Mouse (Mus musculus): ENCODE data around the gene Ccl22.

Ccl22 gene

GRCm38 (mm10) chr8:94735426-94736094 is 9.8 kb upstream of the Ccl22 start:
- DNase-seq: no peak

GRCm38 (mm10) chr8:94739829-94740228 is 5.6 kb upstream of the Ccl22 start:
- DNase-seq: no peak

- no peak for DNase-seq
Observed at GRCm38 (mm10) chr8:94740591-94740990, 4.8 kb upstream of the Ccl22 start.

GRCm38 (mm10) chr8:94741726-94742125 is 3.7 kb upstream of the Ccl22 start:
- DNase-seq: no peak

- no peak for DNase-seq
Observed at GRCm38 (mm10) chr8:94744484-94744883, 906 bp upstream of the Ccl22 start.

GRCm38 (mm10) chr8:94744972-94745371 is 418 bp upstream of the Ccl22 start:
- no peak for DNase-seq

- no peak for DNase-seq
Observed at GRCm38 (mm10) chr8:94746832-94747231, 1.4 kb downstream of the Ccl22 start.

GRCm38 (mm10) chr8:94748363-94748762 is 3.0 kb downstream of the Ccl22 start:
- DNase-seq: no peak

- DNase-seq: no peak
Observed at GRCm38 (mm10) chr8:94749942-94750341, 4.6 kb downstream of the Ccl22 start.

- no peak for DNase-seq
Observed at GRCm38 (mm10) chr8:94751023-94751849, 5.8 kb downstream of the Ccl22 start.

GRCm38 (mm10) chr8:94754006-94754405 is 8.6 kb downstream of the Ccl22 start:
- DNase-seq: no peak

- DNase-seq: no peak
Observed at GRCm38 (mm10) chr8:94754486-94754885, 9.1 kb downstream of the Ccl22 start.

GRCm38 (mm10) chr8:94767035-94767434 is 21.6 kb downstream of the Ccl22 start:
- no peak for DNase-seq

- peak in 1 of 2 experiments; percentile 17 for DNase-seq
Observed at GRCm38 (mm10) chr8:94770945-94771344, 25.6 kb downstream of the Ccl22 start.

- peak; percentile 71 to 72 for DNase-seq
Observed at GRCm38 (mm10) chr8:94771941-94772670, 26.7 kb downstream of the Ccl22 start, which contains the start of gene Cx3cl1. Cx3cl1 (plus strand) TSS chr8:94772009.

- peak in 1 of 2 experiments; percentile 8 for DNase-seq
Observed at GRCm38 (mm10) chr8:94773048-94773447, 27.7 kb downstream of the Ccl22 start.

GRCm38 (mm10) chr8:94773700-94774171 is 28.3 kb downstream of the Ccl22 start:
- peak; percentile 27 to 33 for DNase-seq

- no peak for DNase-seq
Observed at GRCm38 (mm10) chr8:94774601-94775000, 29.2 kb downstream of the Ccl22 start.

GRCm38 (mm10) chr8:94776346-94776745 is 31.0 kb downstream of the Ccl22 start:
- no peak for DNase-seq

GRCm38 (mm10) chr8:94778036-94778435 is 32.6 kb downstream of the Ccl22 start:
- no peak for DNase-seq

- no peak for DNase-seq
Observed at GRCm38 (mm10) chr8:94778473-94778872, 33.1 kb downstream of the Ccl22 start.

- DNase-seq: no peak
Observed at GRCm38 (mm10) chr8:94778895-94779533, 33.6 kb downstream of the Ccl22 start.
